Mouse (Mus musculus): ENCODE data around the gene Adpgk.
A peak's percentile ranks its signal among the peaks of the same experiment; 100 is the strongest.

The Adpgk gene

GRCm38 (mm10) chr9:59290957-59291687 is at the start of gene Adpgk:
Gene Adpgk, plus strand, starts transcription at chr9:59291558.
- peak; percentile 96 to 97 for DNase-seq (ENCODE audit: low spot score in 2 of 2)

- DNase-seq (ENCODE audit: low spot score in 2 of 2): no peak
Measured at GRCm38 (mm10) chr9:59245181-59245580, 46.2 kb upstream of the Adpgk start.

GRCm38 (mm10) chr9:59246456-59247029 is 44.8 kb upstream of the Adpgk start:
- no peak for DNase-seq (ENCODE audit: low spot score in 2 of 2)

- DNase-seq (ENCODE audit: low spot score in 2 of 2): no peak
Measured at GRCm38 (mm10) chr9:59249359-59249758, 42.0 kb upstream of the Adpgk start.

- no peak for DNase-seq (ENCODE audit: low spot score in 2 of 2)
Measured at GRCm38 (mm10) chr9:59250272-59250671, 41.1 kb upstream of the Adpgk start.

GRCm38 (mm10) chr9:59254716-59255421 is 36.5 kb upstream of the Adpgk start:
- no peak for DNase-seq (ENCODE audit: low spot score in 2 of 2)

- DNase-seq (ENCODE audit: low spot score in 2 of 2): no peak
Measured at GRCm38 (mm10) chr9:59259806-59260454, 31.4 kb upstream of the Adpgk start.

GRCm38 (mm10) chr9:59266332-59266731 is 25.0 kb upstream of the Adpgk start:
- no peak for DNase-seq (ENCODE audit: low spot score in 2 of 2)

- DNase-seq (ENCODE audit: low spot score in 2 of 2): no peak
Measured at GRCm38 (mm10) chr9:59269728-59270127, 21.6 kb upstream of the Adpgk start.

- DNase-seq (ENCODE audit: low spot score in 2 of 2): no peak
Measured at GRCm38 (mm10) chr9:59271081-59271480, 20.3 kb upstream of the Adpgk start.

GRCm38 (mm10) chr9:59271711-59272110 is 19.6 kb upstream of the Adpgk start:
- DNase-seq (ENCODE audit: low spot score in 2 of 2): no peak

- DNase-seq (ENCODE audit: low spot score in 2 of 2): no peak
Measured at GRCm38 (mm10) chr9:59273199-59273598, 18.2 kb upstream of the Adpgk start.

- DNase-seq (ENCODE audit: low spot score in 2 of 2): no peak
Measured at GRCm38 (mm10) chr9:59274846-59275455, 16.4 kb upstream of the Adpgk start.

- no peak for DNase-seq (ENCODE audit: low spot score in 2 of 2)
Measured at GRCm38 (mm10) chr9:59278199-59278598, 13.2 kb upstream of the Adpgk start.

GRCm38 (mm10) chr9:59278694-59279093 is 12.7 kb upstream of the Adpgk start:
- DNase-seq (ENCODE audit: low spot score in 2 of 2): no peak

- no peak for DNase-seq (ENCODE audit: low spot score in 2 of 2)
Measured at GRCm38 (mm10) chr9:59280888-59281287, 10.5 kb upstream of the Adpgk start.

GRCm38 (mm10) chr9:59281871-59282682 is 9.3 kb upstream of the Adpgk start:
- peak; percentile 40 to 67 for DNase-seq (ENCODE audit: low spot score in 2 of 2)

- no peak for DNase-seq (ENCODE audit: low spot score in 2 of 2)
Measured at GRCm38 (mm10) chr9:59282683-59282986, 8.7 kb upstream of the Adpgk start.

GRCm38 (mm10) chr9:59285614-59286013 is 5.7 kb upstream of the Adpgk start:
- DNase-seq (ENCODE audit: low spot score in 2 of 2): no peak

GRCm38 (mm10) chr9:59288058-59288457 is 3.3 kb upstream of the Adpgk start:
- no peak for DNase-seq (ENCODE audit: low spot score in 2 of 2)

GRCm38 (mm10) chr9:59288685-59289410 is 2.5 kb upstream of the Adpgk start:
- DNase-seq (ENCODE audit: low spot score in 2 of 2): no peak
